Mouse (Mus musculus) splenic B cell, adult 2 months (primary cell): ENCODE measurements around the gene Neb.

Source experiments
- DNase-seq: peaks from one replicate; pipeline ENCODE4 v3.0.0-alpha.2; 2011; ENCODE audit warnings: low read depth, low spot score
- H3K27me3 ChIP-seq: 2 replicates; pipeline ENCODE4 v1.6.1; 2012; ENCODE audit warnings: mild to moderate bottlenecking, low read length, moderate library complexity, mixed read lengths; ENCODE audit not compliant: control insufficient read depth, poor library complexity, insufficient read depth, severe bottlenecking
- H3K36me3 ChIP-seq: 2 replicates; pipeline ENCODE4 v1.6.1; 2012; ENCODE audit warnings: mild to moderate bottlenecking, low read length, moderate library complexity, mixed read lengths; ENCODE audit not compliant: control insufficient read depth, poor library complexity, insufficient read depth, severe bottlenecking

Gene Neb

DNA sequence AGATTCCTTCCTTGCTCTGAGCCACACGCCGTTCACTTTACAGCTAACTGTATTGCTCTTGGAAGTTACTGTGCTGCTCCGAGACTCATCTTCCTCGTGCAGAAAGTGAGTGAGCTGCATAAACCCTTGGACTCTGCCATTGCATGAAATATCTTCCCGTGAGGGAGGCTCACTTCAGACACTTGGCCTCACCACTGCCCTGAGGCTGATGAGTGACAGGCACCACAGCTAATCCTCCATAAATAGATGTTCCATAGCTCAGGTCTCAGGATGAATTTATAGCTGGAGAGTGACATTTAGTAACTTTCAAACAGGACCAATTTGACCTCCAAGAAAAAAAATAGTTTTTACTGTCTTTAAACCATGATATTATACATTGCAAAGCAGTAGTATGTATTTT lies 20.1 kb downstream of the Neb start:
- Histone ChIP-seq H3K36me3 (no peaks in the 10 kb centered on the region), H3K27me3 (no peaks in the 10 kb centered on the region)
- DNase-seq, result no peak

DNA sequence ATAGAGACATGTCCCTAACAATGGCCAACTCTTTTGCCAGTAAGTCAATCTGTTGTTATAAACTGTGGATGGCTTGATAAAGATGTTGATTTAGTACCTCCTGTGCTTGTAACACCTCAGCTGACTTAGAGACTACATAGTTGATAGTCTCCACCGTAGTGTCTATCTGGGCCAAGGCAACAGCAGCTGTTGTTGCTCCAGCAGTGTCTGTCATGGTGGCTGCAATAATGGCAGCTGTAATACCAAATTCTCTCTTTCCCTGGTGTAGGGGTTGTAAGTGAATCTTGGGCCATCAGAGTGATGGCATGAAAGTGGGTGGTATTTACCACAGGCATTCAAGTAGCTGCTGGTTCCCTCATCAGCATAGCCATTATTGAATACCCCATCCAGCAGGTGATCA lies 27.2 kb downstream of the Neb start:
- no peak for DNase-seq
- Histone ChIP-seq H3K27me3 (no peaks in the 10 kb centered on the region), H3K36me3 (no peaks in the 10 kb centered on the region)

DNA sequence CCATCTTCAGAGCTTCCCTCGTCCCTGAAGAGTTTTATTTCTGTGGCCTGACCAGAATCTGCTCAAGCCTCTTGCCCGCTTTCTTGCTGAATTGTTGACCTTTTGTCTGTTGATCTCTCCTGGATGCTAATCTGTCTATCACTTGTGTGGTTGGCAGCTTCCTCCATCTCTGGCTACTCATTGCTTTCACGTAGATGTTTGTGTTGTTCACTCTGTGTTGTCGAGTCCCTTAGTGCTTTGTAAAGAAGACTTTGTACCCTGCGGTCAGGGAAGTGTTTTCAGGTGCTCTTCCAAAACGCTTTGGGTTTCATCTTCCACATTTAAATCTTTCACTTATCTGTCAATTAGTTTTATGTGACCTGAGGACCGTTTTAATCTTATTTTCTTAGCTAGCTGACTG lies 37.3 kb downstream of the Neb start:
- H3K36me3 ChIP-seq, result no peaks in the 10 kb centered on the region
- H3K27me3 ChIP-seq, result no peaks in the 10 kb centered on the region
- no peak for DNase-seq

DNA sequence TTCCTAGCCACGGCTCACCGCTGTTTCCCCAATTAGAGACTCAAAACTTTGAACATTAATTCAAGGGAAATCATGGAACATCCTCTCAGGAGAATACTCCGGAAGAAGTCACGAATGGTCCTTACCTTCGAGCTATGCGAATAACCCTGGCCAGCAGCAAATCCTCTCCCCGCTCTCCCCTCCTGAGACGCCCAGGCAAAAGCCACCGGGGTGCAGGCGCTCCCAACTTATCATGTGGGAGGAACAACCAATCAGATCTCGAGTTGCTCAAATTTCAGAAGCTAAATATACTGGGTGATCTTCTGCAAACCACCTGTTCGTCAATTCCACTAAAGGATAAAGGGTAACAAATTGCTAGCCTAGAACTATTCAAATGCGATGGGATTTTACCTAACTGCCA lies 42.7 kb downstream of the Neb start:
- Histone ChIP-seq H3K27me3 (no peaks in the 10 kb centered on the region), H3K36me3 (no peaks in the 10 kb centered on the region)
- no peak for DNase-seq

DNA sequence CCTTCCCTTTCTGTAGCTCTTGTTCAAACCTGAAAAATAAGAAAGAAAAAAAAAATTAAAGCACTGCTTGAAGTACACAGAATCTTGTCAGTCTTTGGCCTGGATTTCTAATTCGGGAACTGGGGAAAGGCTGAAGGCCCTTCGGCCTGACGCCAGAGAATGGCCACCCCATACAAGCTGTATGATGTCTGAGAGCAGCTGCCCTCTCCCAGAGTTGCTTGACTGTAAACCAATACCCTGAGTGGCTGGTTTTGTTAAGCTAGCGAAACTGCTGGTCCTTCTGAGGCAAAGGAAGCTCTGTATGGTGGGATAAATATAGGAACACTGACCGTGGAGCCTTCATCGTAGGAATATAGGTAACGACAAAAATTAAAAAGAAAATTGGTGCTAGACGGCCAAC lies 43.2 kb downstream of the Neb start:
- no peaks in the 10 kb centered on the region for H3K27me3 ChIP-seq
- no peaks in the 10 kb centered on the region for H3K36me3 ChIP-seq
- DNase-seq, result no peak

DNA sequence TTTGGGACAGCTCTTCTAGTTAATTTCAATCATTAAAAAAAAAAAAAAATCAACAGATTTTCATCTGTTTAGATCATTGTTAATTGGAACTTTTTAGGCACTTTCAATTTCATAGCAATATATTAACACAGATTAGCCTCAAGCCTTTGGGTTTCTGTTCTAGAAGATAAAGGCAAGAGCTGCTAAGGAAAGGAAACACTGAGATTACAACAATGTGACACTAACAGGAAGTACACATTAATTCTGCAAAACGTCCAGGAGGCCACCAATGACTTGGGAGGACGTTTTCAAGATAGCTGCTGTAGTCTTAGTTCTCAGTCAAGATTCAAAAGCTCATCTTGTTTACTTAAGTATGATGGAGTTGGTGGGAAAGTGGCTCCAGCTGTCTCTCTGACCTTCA lies 44.7 kb downstream of the Neb start:
- no peaks in the 10 kb centered on the region for H3K36me3 ChIP-seq
- DNase-seq, result no peak

DNA sequence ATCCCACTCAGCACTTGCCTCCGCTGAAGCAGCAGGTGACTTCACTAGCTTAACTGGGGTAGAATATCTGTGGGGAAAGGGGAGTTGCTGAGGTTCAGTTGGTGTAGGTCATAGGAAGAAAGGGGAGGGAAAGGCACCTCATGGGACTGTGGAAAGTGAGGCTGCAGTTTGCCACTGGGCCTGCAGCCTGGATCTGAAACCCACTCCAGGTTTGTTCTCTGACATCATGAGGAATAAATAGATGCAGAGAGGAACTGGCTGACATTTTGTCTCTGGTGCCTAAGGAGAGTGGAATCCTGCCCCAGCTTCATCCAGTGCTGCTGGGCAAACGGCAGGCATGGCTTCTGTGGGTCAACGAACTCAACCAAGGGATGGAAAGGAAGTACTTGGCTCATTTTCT lies 46.5 kb downstream of the Neb start:
- Histone ChIP-seq H3K27me3 (no peaks in the 10 kb centered on the region), H3K36me3 (no peaks in the 10 kb centered on the region)
- DNase-seq, result no peak

More for the DNA sequence above, 44.7 kb downstream of the Neb start:
- no peaks in the 10 kb centered on the region for H3K27me3 ChIP-seq

DNA sequence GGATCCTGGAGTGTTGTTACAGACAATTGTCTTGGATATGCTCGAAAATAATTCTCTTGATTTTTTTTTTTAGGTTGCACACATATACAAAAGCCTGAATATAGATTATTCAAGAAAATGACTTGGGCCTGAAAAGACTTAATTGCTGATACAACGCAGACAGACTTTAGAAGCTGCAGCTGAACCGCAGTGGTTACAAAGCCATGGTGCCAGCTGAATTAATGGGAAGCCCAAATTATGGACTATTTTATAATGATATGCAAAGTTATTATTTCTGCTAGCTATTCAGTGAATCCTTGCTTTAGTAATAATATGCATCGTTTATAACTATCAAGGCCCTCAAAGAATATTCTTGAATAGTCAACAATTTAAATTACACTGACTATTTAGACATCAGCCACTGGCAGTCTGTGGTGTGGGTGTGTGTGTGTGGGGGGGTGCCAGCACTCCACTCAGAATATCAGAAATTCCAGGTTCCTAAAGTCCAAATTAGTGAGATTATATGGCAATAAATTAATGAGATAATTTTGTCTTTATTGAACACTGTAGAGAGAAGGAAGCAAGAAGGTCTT lies 50.9 kb downstream of the Neb start:
- no peak for DNase-seq
- no peaks in the 10 kb centered on the region for H3K27me3 ChIP-seq
- no peaks in the 10 kb centered on the region for H3K36me3 ChIP-seq

DNA sequence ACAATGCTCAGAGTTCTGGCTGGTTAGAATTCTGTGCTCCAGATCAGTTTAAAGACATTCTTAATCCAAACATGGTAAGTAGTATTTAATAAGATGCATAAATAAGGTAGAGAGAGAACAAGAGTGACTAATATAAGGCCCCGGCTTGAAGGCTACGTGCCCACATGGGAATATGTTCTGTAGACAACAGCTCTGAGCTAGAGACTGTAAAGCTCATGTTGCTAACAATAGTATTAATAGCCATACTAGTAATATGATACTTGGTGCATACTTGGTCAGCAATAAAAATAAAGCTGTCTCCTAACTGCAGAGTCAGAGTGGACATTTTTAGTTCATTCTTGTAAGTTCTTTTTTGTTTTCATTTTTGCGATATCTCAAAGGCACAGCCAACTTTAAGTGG lies 56.4 kb downstream of the Neb start:
- Histone ChIP-seq H3K27me3 (no peaks in the 10 kb centered on the region), H3K36me3 (no peaks in the 10 kb centered on the region)
- no peak for DNase-seq

DNA sequence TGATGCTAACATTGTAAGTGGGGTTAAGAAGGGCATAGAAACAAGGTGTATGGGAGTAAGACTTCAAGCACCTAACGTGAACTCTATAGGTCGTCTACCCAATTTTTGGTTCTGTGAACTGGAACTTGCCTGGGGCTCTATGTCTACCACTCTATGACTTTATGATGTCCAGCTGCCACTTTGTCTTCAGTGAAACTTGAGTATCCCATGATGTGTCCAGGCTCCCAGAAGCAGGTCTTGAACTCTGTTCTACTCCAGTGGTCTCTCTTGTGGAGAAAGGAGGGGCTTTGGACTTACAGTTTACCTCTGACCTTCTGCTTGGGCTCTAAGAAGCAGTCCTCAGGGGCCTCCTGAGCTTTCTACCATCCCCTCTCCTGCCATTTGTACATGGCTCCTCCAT lies 58.1 kb downstream of the Neb start:
- no peak for DNase-seq
- H3K27me3 ChIP-seq, result no peaks in the 10 kb centered on the region
- no peaks in the 10 kb centered on the region for H3K36me3 ChIP-seq

DNA sequence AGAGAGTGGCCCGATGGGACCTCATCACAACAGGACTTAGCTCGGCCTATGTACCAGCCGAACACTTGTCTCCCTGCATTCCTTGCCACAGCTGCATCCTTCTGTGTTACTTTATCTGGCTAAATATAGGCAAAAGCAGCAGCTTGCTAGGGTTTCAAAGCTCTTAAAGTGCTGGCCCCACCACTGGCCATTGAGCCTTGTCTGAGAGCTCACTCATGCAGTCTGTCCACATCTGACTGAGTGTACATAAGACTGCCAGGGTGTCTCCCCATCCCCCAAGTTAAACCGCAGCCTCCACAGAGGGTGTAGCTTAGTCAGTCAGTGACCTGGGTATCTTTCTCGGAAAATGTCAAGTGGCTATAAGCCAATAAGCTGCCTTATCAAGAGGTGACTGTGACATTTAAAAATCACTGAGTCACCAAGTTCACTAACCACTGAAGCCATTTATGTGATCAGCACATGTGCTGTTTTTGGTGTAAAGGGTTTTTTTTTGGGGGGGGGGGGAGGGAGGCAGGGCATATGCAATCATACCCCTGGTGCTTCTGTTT lies 59.2 kb downstream of the Neb start:
- peak; percentile 5 for DNase-seq
- H3K27me3 ChIP-seq, result no peaks in the 10 kb centered on the region

DNA sequence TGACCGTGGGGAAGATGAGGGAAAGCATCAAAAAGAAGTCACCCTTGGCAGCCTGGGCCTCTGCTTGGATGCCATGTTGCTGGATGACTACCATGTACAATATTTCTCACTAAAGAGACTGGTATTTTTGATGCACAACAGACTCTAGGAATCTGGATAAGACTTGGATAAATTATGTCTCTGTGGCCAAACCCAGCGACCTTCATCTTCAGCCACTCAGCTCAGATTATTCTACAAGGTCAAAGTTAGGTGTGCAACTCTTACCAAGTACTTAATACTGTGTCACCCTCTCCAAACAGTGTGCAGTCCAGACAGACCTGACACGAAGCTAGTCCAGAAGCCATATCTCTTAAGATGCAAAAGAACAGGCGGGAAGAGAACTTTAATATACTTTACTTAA lies 60.8 kb downstream of the Neb start:
- Histone ChIP-seq H3K36me3 (no peaks in the 10 kb centered on the region), H3K27me3 (no peaks in the 10 kb centered on the region)
- DNase-seq, result no peak

More for the DNA sequence above, 59.2 kb downstream of the Neb start:
- no peaks in the 10 kb centered on the region for H3K36me3 ChIP-seq

DNA sequence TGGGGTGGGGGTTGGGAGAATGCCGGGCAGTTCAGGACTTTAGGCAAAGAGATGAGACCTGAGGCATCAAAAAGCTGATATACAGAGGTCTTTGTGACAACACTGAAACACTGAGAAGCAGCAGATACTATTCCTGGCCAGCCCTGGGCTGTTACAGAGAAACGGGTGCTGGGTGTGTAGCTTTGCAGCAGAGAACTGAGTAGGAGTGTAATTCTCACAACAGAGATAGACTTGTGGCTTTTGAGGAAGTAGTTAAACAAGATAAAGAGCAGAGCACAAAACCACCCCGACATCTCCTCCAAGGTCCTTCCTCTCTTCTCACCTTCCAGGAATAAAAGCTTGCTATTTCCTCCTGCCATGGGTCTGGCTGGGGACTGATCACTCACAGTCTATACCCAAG lies 62.5 kb downstream of the Neb start:
- DNase-seq, result peak; percentile 3
- no peaks in the 10 kb centered on the region for H3K36me3 ChIP-seq
- no peaks in the 10 kb centered on the region for H3K27me3 ChIP-seq

DNA sequence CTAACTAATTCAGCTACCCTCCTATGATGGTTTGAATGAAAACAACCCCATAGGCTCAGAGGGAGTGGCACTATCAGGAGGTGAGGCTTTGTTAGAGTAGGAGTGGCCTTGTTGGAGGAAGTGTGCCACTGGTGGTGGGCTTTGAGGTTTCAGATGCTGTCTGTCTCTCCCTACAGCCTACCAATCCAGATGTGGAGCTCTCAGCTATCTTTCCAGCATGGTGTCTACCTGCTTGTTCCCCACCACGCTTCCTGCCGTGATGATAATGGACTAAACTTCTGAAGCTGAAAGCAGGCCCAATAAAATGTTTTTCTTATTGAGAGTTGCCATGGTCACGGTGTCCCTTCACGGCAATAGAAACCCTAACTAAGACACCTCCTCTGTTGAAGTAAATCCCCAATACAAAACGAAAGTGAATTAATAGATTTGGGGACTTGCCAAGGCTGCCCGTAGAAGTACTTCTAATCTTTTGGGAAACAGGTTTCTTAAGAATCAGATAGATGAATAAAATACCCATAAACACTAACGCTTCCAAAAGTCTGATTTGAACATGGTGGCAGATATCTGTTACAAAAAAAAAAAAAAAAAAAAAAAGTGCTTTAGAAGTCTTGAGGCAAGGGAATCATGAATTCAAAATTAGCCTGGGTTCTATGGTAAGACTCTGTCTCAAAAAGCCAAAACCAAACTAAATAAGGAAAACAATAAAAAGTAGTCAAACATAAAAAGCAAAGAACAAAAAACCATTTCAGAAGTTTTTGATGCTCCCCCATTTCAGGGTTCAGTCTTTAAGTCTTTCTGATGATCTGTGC lies 63.1 kb downstream of the Neb start:
- H3K36me3 ChIP-seq, result no peaks in the 10 kb centered on the region
- peak; percentile 13 for DNase-seq
- no peaks in the 10 kb centered on the region for H3K27me3 ChIP-seq

DNA sequence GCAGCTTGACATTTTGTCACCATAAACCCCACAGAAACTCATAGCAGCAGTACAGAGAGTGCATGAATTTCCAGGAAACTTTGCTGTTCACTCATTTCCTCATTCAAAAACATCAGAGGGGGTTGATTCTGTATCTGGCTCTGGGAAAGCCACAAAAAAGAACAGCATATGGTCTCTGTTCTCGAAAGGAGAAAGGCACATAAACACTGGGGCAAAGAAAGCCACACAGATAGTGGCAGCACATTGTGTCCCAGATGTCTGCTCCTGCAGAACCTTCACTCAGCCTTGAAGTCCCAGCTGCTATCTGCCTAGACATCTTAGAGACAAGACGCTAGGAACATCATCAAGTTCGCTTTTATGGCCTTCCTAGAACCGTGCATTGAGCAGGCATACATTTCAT lies 67.5 kb downstream of the Neb start:
- no peak for DNase-seq
- no peaks in the 10 kb centered on the region for H3K36me3 ChIP-seq
- H3K27me3 ChIP-seq, result no peaks in the 10 kb centered on the region
